Mouse (Mus musculus): ENCODE results near the gene Mgst2. TPM values are rescaled to one million over a fixed set of nuclear protein-coding genes. Genes with fewer than 3 reads are reported as not detected.

Mgst2 gene
- polyA plus RNA-seq (2014; fragmentation: Illumina TruSeq; extraction: RNeasy Lipid Tissue Mini Kit (QIAGEN cat#74804); ENCODE audit: low replicate concordance): 232 TPM

GRCm38 (mm10) chr3:51660060-51660459, at the start of gene Mgst2:
TSS of gene Mgst2 (plus strand) at chr3:51660360.

Other genes starting within 250 kb of the Mgst2 start
- 210 TPM for gene Naa15, start 245.2 kb upstream of the Mgst2 start, polyA plus RNA-seq (2014; fragmentation: Illumina TruSeq; extraction: RNeasy Lipid Tissue Mini Kit (QIAGEN cat#74804); ENCODE audit: low replicate concordance)
- gene Rab33b, start 176.4 kb upstream of the Mgst2 start, polyA plus RNA-seq (2014; fragmentation: Illumina TruSeq; extraction: RNeasy Lipid Tissue Mini Kit (QIAGEN cat#74804); ENCODE audit: low replicate concordance): 27.5 TPM
- gene Setd7, start 99.5 kb upstream of the Mgst2 start, polyA plus RNA-seq (2014; fragmentation: Illumina TruSeq; extraction: RNeasy Lipid Tissue Mini Kit (QIAGEN cat#74804); ENCODE audit: low replicate concordance): 40.4 TPM